Mouse (Mus musculus): Measurements from ENCODE around the gene Ankrd13d. TPM values are rescaled to one million over a fixed set of nuclear protein-coding genes. Genes with fewer than 3 reads are reported as not detected.
A peak's percentile ranks its signal among the peaks of the same experiment; 100 is the strongest.

Gene Ankrd13d
- total and polyA plus RNA-seq, 3 experiments: 0.96 to 2.6 TPM; not detected in 1

GRCm38 (mm10) chr19:4270187-4270586 is 12.8 kb downstream of the Ankrd13d start:
- Histone ChIP-seq H3K9ac (ENCODE audit: control insufficient read depth, low read depth, low read length, poor library complexity, severe bottlenecking) (no peak overlapping the region), H3K36me3 (ENCODE audit: control insufficient read depth in 1 of 2, insufficient read depth in 2 of 2, low read length in 2 of 2) (no peaks in the 10 kb centered on the region), H3K79me2 (ENCODE audit: control insufficient read depth, insufficient read depth, low read length, poor library complexity) (no peaks in the 10 kb centered on the region; the same call in 1 of the 2 replicates), H3K27ac (ENCODE audit: control insufficient read depth, low read depth, low read length) (no peak overlapping the region), H3K27me3 (ENCODE audit: control insufficient read depth in 1 of 2, insufficient read depth in 2 of 2, low read length in 2 of 2) (no peaks in the 10 kb centered on the region), H3K9me3 (replicated peaks; ENCODE audit: insufficient read depth, low read length) (no peaks in the 10 kb centered on the region), H3K4me3 (ENCODE audit: control insufficient read depth in 1 of 2, insufficient read depth in 1 of 2, low read depth in 2 of 2, low read length in 2 of 2) (no peak overlapping the region), H3K4me1 (ENCODE audit: control insufficient read depth in 1 of 2, insufficient read depth in 2 of 2, low read length in 2 of 2) (peaks cover 3% of the 10 kb centered on the region in 2 experiments; a peak in 3 of 4 replicates)
- TF ChIP-seq GATA1 (IDR thresholded peaks at IDR 0.05; ENCODE audit: low read depth, low read length): no peak
- no peak for TF ChIP-seq E2F4 (IDR thresholded peaks at IDR 0.05; ENCODE audit: borderline replicate concordance, low read depth, low read length)
- no peak for TF ChIP-seq MAFK (IDR thresholded peaks at IDR 0.05; ENCODE audit: borderline replicate concordance, low read depth, low read length)
- no peak for TF ChIP-seq KAT2A (conservative IDR thresholded peaks at IDR 0.05; ENCODE audit: low read depth, low read length)
- no peak for TF ChIP-seq RAD21 (IDR thresholded peaks at IDR 0.05; ENCODE audit: low read depth, low read length)
- TF ChIP-seq TCF12 (IDR thresholded peaks at IDR 0.05; ENCODE audit: low read depth, low read length): no peak
- DNase-seq (ENCODE audit: low read depth, low spot score): no peak

- Histone ChIP-seq H3K4me1 (ENCODE audit: control insufficient read depth in 1 of 2, insufficient read depth in 2 of 2, low read length in 2 of 2) (peaks cover 3% of the 10 kb centered on the region in 2 experiments; a peak in 3 of 4 replicates), H3K27me3 (ENCODE audit: control insufficient read depth in 1 of 2, insufficient read depth in 2 of 2, low read length in 2 of 2) (no peaks in the 10 kb centered on the region), H3K79me2 (ENCODE audit: control insufficient read depth, insufficient read depth, low read length, poor library complexity) (no peaks in the 10 kb centered on the region; the same call in 1 of the 2 replicates), H3K9me3 (replicated peaks; ENCODE audit: insufficient read depth, low read length) (no peaks in the 10 kb centered on the region), H3K9ac (ENCODE audit: control insufficient read depth, low read depth, low read length, poor library complexity, severe bottlenecking) (peak within 1 kb of the TSS; percentile 62), H3K36me3 (ENCODE audit: control insufficient read depth in 1 of 2, insufficient read depth in 2 of 2, low read length in 2 of 2) (no peaks in the 10 kb centered on the region), H3K27ac (ENCODE audit: control insufficient read depth, low read depth, low read length) (no peak within 1 kb of the TSS), H3K4me3 (ENCODE audit: control insufficient read depth in 1 of 2, insufficient read depth in 1 of 2, low read depth in 2 of 2, low read length in 2 of 2) (peak within 1 kb of the TSS; percentile 63 to 79)
- peak; percentile 76 for DNase-seq (ENCODE audit: low read depth, low spot score)
- TF ChIP-seq CHD2 (IDR thresholded peaks at IDR 0.05; ENCODE audit: low read length) (no peak), BHLHE40 (IDR thresholded peaks at IDR 0.05; ENCODE audit: borderline replicate concordance, low read depth, low read length) (no peak), USF1 (IDR thresholded peaks at IDR 0.05; ENCODE audit: low read depth, low read length) (no peak), MAZ (IDR thresholded peaks at IDR 0.05; ENCODE audit: low read depth, low read length) (peak; percentile 86; the same call in 1 of the 2 replicates), ZC3H11A (IDR thresholded peaks at IDR 0.05; ENCODE audit: low read depth, low read length) (no peak), USF2 (IDR thresholded peaks at IDR 0.05; ENCODE audit: borderline replicate concordance in 1 of 2, insufficient read depth in 1 of 2, low read depth in 1 of 2, low read length in 2 of 2) (no peak), TAL1 (IDR thresholded peaks at IDR 0.05; ENCODE audit: low read length) (no peak), POLR2A (IDR thresholded peaks at IDR 0.05; ENCODE audit: control insufficient read depth in 1 of 2, insufficient read depth in 1 of 2, low read depth in 1 of 2, low read length in 2 of 2, poor library complexity in 1 of 2) (peak in 1 of 2 experiments; percentile 49; a peak in 1 of 4 replicates), TBP (IDR thresholded peaks at IDR 0.05; ENCODE audit: low read depth, low read length) (no peak), TCF12 (IDR thresholded peaks at IDR 0.05; ENCODE audit: low read depth, low read length) (no peak), NELFE (IDR thresholded peaks at IDR 0.05; ENCODE audit: low read depth, low read length) (no peak; the same call in 1 of the 2 replicates), HCFC1 (IDR thresholded peaks at IDR 0.05; ENCODE audit: low read depth, low read length) (peak; percentile 57), NRF1 (IDR thresholded peaks at IDR 0.05; ENCODE audit: insufficient read depth, low read depth, low read length, poor library complexity, severe bottlenecking) (no peak), ZMIZ1 (IDR thresholded peaks at IDR 0.05; ENCODE audit: low read depth, low read length) (no peak), CHD1 (IDR thresholded peaks at IDR 0.05; ENCODE audit: low read depth, low read length) (no peak), ZNF384 (IDR thresholded peaks at IDR 0.05; ENCODE audit: low read depth, low read length) (no peak), CTCF (IDR thresholded peaks at IDR 0.05 in 2 of 3, conservative IDR thresholded peaks at IDR 0.05 in 1 of 3; ENCODE audit: control insufficient read depth in 1 of 3, insufficient read depth in 1 of 3, low read depth in 2 of 3, low read length in 3 of 3, poor library complexity in 1 of 3, severe bottlenecking in 1 of 3) (no peak), E2F4 (IDR thresholded peaks at IDR 0.05; ENCODE audit: borderline replicate concordance, low read depth, low read length) (no peak), GABPA (IDR thresholded peaks at IDR 0.05; ENCODE audit: low read depth, low read length) (no peak), SMC3 (IDR thresholded peaks at IDR 0.05; ENCODE audit: low read depth, low read length) (no peak), RCOR1 (IDR thresholded peaks at IDR 0.05; ENCODE audit: low read depth, low read length) (no peak), KAT2A (conservative IDR thresholded peaks at IDR 0.05; ENCODE audit: low read depth, low read length) (no peak), RAD21 (IDR thresholded peaks at IDR 0.05; ENCODE audit: low read depth, low read length) (no peak), MXI1 (IDR thresholded peaks at IDR 0.05; ENCODE audit: low read depth, low read length) (peak; percentile 25; the same call in 1 of the 2 replicates), ELF1 (IDR thresholded peaks at IDR 0.05; ENCODE audit: low read depth, low read length) (peak; percentile 82), POLR2AphosphoS2 (IDR thresholded peaks at IDR 0.05; ENCODE audit: low read length) (no peak), ZKSCAN1 (IDR thresholded peaks at IDR 0.05; ENCODE audit: low read depth, low read length) (no peak), JUND (IDR thresholded peaks at IDR 0.05; ENCODE audit: low read depth, low read length) (no peak)
Measured at GRCm38 (mm10) chr19:4268566-4269361, 14.2 kb downstream of the Ankrd13d start, which contains the start of gene Ssh3. Gene Ssh3, minus strand, starts transcription at chr19:4269180.
